Mouse (Mus musculus): Measurements from ENCODE around the gene Cep135.

Gene Cep135

DNA sequence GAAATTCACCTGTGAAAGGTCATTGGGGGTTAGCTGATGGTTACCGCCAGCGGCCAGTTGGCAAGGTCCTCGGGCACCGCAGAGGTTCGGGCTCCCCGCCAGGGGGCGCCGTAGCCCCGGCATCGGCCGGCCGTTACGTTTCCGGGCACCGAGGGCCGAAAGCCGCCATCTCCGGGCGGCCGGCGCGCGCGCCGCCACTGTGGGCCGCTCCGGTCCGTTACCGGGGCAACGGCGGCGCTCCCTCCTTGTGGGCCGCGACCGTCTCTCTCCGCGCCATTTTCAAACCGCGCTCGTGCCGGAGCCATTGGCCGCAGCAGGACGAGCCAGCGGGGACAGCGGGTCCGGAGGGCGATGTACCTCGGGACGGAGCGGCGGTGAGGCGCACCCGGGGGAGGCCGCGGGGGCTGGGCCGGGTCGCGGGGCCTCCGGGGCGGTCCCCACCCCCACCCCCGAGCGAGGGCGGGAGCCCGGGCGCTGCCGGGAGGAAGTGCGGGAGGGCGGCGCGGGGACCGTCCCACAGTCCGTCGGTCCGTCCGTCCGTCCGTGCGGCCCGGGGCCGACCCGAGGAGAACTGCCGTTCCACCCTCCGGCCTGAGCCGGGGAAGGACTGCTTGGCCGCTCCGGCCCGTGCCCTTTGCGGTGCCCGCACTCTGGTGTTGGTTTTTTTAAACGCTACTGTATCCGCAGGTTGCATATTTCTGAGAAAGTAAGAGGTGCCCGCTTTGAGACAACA, at the start of gene Cep135:
Cep135 (plus strand) TSS at position 148 of the 733 bp plus-strand sequence.
- DNase-seq (ENCODE audit: low read depth, low spot score) = peak; percentile 66

DNA sequence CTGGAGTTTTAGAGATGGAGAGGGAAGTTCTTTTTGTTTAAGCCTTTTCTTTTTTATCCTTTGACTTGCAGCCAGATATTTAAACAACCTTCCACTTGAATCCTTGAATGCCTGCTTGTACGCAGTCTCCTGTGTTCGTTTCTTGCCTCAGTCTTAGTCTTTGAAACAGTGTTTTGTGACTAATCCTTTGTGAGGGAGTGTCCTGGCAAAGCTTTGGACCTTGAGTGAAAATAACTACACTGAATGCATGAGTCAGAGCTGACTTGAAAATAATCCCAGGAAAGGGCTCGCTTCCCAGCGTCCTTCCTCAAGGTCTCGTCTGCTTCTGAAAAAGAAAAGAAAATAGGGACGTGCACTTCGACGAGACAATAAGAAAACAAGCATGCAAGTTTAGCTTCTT, 48.3 kb upstream of the Cep135 start:
- peak; percentile 65 for DNase-seq (ENCODE audit: low read depth, low spot score)

DNA sequence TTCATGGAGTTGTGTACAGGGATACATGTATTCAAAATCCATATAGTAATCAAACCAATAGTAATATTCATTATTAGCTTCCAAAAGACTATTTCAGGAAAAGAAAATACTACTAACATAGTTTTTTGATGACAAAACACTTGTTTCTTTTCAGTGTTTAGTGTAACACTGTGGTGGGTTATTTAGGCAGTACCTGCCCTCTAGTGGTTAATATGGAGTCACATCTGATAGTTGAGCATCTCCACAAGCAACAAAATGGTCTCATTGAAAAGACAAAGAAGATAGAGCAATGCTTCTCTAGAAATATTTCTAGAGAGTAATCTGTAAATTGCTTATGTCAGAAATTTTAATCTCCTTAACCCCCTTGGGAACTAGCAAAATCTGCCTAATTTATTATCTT, 47.7 kb upstream of the Cep135 start:
- peak; percentile 34 for DNase-seq (ENCODE audit: low read depth, low spot score)

DNA sequence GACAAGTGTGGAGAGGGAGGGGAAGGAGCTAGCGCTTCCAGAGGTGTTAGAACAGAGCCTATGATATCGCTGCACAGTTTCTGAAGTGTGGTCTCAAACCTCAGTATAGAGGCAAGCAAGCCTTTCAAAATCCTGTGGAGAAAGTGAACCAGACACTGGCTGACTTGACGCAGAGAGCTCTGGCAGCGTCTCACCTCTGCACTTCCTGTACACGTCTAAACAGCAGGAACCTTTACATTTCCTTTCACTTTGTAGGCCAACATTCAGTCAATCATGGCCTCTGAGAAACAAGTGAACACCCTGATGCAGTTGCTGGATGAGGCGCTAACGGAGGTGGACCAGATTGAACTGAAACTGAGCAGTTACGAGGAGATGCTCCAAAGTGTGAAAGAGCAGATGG, 45.3 kb upstream of the Cep135 start:
- no peak for DNase-seq (ENCODE audit: low read depth, low spot score)

DNA sequence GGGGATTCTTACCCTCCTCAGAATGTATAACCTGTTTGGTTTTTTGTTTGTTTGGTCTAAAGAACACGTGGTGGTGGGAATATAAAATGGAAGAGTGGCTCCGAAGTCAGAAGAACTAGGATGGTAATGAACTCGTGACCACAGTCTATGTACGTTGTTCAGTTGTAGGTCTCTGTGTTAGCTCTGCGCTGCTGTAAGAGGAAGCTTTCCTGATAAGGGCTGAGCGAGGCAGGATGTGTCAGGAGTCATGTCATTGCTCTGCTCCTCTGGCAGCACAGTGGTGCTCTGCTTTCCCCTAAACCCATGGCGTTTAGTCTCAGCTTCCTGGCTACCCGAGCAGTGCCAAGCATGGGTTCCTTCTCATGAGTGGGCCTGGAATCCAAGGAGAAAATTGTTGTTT, 38.1 kb upstream of the Cep135 start:
- DNase-seq (ENCODE audit: low read depth, low spot score) = no peak

DNA sequence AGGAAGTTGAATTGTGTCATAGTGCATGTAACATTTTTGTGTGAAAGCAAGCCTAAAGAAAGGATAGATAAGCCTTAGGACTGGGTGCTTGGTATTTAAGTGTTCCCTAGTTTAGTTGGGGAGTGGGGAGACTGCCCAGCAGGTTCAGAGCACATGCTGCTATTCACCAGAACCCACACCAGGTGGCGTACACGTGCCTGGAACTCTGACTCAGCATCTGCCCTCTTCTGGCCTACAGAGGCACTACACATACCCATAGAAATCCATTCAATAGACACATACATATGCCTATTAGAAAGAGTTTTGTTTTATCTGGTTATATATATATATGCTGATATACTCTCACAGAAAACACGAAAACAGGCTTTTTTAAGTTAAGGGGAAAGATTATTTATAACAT, 23.2 kb upstream of the Cep135 start:
- DNase-seq (ENCODE audit: low read depth, low spot score) = peak; percentile 85

DNA sequence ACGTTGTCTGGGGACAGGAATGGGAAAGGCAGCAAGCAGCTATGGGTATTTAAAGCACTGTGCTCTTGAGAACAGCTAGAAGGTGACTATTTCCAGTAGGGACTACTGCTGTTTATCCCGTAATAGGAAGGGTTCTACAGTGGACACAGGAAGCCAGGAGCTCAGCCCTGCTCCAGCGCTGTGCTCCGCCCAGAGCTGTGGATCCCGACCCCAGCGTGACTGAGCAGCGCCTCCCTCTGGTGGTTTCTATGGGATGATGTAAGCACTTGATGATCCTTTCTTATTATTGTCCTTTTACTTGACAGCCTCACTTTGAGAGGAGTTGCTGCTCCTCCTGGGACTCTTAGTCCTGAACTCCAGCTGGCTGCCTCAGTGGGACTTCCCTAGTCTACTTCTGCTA, 14.2 kb upstream of the Cep135 start:
- peak; percentile 51 for DNase-seq (ENCODE audit: low read depth, low spot score)

DNA sequence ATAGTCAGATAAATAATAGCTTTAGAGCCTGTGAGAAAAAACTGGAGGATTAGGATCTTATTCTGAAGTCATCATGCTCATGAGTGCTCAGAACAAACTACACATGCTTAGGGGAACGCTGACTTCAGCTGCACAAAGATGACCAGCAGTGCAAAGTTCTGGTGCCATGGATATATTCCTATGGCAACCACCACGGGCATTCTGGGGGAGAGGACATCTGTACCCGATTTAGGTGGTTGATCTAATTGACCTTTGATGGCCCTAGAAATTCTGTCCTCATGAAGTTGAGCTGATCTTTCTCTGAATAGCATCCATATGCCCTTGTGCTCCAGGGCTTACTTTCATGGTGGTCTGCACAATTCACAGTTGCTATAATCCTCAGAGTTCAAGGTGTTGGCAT, 11.5 kb upstream of the Cep135 start:
- no peak for DNase-seq (ENCODE audit: low read depth, low spot score)

DNA sequence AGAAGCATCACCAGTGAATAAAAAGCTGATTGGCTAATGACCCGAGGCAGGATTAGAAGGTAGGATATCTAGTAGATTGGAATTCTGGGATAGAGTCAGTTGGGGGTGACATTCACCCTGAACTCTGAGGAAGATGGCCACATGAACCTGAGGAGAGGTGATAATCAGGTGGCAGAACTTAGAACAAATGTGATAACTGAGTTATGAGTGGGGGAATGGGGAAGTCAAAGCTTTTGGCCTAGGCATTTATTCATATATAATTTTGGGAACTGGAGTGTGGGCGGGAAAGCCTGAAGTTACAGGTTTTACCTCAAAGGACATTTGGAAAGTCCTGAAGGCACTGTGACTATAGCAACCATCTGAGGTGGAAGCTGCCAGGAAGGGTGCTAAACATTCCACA, 3.1 kb upstream of the Cep135 start:
- no peak for DNase-seq (ENCODE audit: low read depth, low spot score)

DNA sequence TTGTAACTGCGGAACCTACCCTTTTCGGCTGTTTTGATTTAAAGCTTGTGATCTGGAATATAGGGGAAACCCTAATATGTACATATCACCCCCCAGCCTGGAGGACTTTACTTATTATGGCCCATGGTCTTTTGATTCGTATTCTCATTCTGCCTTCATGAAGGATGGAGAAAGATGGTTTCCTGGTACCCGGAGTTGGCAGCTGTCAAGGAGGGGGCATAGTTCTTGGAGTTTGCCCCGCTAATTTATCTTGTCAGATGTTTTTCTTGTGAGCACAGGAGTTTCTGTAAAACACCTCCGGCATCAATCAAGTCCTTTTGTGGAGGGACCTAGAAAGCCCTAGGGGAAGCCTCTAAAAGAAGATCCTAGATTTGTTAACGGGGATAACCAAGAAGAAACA, 813 bp downstream of the Cep135 start:
- DNase-seq (ENCODE audit: low read depth, low spot score) = no peak

DNA sequence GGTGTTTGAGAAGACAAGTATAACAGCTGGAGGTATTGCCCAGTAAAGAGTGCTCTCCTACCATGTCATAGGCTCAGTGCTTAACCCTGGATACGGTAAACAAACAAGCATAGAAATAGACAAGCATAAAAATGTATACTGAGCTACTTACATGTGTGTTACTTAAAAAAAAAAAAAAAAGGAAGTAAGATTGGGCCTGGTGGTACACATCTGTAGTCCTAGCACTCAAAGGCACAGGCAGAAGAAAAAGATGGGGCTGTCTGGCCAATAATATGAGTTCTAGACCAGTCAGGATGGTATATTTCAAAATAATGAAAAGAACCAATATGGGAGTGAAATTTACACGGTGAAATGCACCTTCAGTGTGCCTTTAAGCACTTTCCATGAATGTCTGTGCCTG, 1.5 kb downstream of the Cep135 start:
- no peak for DNase-seq (ENCODE audit: low read depth, low spot score)

DNA sequence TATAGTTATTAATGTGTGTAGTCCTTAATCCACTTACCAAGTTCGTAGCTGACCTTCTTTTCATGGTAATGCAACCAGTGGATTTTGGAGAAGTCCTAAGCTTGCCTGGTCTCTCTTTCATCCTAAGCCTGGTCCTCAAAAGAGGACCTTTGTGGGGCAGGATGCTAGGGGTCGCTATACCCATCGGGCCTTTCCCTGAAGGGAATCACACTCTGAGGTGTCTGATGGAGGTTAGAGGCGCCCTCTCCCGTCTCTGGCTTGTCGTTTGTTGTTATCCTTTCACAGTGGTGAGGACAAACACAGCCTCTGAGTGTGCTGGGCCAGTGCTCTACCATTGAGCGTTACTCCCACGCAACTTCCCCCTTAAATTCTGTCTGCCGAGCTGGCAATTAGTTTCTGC, 3.4 kb downstream of the Cep135 start:
- DNase-seq (ENCODE audit: low read depth, low spot score) = peak; percentile 37

DNA sequence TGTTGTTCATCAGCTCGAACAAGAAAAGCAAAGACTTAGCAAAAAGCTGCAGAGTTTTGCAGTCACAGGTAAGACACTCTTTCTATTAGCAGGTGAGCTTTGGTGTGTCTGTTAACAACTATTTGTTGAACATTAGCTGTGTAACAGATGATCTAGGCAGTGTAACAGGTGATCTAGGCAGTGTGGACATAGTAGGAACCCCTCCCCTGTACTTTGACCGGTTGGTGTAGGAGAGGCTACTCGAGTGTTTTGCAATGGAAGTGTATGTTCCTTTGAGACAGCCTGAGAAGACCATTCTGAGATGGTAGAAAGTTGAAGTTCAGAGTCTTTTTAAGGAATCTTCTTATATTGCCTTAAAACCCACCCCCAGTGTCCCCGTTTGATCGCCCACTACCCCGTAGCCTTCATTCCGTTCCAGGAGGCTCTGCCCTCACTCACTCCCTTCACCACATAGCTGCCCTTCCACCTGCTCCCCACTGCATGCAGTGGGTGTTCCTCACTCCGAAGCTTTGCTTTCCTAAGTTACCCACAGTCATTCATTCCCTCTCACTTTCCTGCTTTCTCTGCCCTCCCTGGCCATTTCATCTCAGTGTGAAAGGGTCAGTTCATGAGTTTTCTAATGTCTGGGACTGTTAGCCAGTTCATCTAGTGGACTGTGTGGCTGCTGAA, 21.3 kb downstream of the Cep135 start:
- DNase-seq (ENCODE audit: low read depth, low spot score) = no peak

DNA sequence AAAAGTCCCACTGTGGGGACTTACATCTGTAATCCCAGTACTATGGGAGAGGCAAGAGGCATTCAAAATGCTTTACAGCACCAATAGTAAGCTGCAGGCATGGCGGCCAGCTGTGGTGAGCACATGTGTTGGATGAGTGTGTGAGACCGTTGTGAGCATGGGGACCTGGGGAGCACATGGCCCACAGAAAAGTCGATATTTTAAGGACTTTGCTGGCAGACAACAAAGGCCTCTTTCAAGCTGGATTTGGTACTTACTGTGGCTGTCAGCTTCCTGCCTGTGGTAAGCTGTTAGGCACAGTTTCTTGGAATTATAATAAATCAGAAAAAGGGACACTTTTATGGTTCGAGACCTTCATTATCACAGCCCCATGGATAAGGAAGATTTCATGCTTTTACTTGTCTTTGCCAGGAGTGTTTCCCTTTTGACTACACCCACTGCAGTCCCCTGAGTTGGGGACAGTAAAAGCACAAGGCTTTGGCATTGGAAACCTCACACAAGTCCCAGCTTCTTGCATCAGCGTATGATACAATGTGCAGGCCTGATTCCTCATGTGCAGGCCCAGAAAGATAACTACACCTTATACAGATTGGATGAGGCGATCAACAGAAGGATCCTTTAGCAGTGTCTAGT, 24.5 kb downstream of the Cep135 start:
- no peak for DNase-seq (ENCODE audit: low read depth, low spot score)

DNA sequence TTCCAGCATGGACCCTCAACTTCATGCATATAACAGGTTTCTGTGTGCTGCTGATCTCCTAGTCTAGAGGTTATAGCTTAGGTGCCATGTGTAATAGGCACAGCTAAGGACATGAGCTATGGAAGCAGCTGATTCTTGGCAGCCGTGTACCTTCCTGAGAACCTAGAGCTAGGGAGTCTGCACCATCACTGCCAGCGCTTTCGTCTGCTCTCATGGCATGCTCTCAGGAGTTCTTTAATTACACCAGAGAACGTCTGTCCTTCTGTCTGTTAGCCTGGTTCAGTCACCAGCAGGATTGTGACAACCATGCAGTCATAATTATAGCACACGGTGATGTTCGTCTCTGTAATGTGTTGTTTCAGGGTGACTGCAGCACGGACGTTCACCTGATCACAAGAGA, 26.8 kb downstream of the Cep135 start:
- DNase-seq (ENCODE audit: low read depth, low spot score) = no peak

DNA sequence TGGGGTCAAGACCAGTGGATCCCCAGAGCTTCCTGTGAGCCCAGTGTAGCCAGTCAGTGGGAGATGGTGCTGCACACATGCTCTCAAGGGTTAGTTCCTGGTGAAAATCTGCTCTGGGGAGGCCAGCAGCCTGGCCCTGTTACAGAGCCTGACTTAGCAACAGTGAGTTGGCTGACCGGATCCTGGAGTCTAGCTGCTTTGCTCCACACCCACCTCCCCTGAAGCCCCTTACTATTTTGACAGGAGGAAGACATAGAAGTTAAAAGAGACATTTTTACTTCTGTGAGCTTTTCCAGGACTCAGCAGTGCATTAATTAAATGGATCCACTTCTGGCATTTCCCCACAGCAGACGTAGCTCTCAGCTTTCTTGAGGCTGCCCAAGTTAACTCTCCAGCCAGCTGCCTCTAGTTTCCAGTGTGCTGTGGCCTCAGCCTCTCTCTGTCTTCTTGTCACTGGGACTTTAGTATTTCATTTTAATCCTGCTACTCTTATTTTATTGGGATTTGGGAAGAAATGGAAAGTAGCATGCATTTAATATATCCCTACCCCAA, 27.8 kb downstream of the Cep135 start:
- DNase-seq (ENCODE audit: low read depth, low spot score) = no peak

DNA sequence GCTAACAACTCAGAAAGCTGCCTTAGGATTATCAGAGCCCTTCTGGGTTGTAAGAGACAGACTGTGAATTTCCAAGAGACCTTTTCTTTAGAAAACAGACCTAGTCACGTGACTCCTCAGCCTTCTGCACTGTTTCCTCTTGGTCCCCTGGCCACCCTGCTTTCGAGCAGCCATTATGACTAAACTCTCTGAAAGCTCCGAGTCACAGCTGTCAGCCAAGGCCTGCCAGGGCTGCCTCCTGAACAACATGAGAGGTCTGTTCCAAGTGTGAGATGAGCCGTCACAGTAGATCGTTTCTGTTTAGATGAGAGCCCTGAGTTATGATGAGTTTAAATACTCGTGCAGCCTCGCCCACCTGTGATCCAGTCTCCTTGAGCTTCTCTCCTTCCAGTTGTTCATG, 30.3 kb downstream of the Cep135 start:
- no peak for DNase-seq (ENCODE audit: low read depth, low spot score)

DNA sequence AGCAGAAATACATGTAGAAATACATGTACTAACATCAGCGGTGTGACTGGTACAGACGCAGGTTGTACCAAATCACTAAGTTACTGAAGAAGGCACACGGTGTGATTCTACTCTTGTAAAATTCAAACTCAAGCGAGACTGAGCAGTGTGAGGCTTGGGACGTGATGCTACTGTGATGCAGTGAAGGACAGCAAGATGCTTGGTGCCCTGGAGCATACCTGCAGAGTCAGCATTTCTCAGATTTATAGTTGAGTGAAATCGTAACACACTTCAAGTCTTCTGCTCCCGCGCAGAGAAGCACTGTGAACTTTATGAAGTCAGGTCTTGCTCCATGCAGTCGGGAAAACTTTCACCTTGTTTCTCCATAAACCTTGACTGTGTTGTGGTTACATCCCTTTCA, 35.3 kb downstream of the Cep135 start:
- no peak for DNase-seq (ENCODE audit: low read depth, low spot score)

DNA sequence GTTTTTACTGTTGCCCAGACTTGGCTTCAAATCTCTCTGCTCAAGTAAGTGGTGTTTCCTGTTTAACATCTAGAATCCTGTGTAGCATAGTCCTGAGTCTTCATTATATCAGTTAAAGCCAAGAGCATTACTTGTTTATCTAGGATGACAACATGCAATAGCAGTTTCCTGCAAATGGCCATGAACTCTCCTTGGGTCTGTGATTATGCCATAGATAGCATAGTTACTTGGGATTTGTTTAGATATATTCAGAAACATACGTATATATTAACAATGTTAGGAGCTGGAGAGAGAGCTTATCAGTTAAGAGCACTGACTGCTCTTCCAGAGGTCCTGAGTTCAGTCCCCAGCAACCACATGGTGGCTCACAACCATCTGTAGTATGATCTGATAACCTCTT, 39.3 kb downstream of the Cep135 start:
- DNase-seq (ENCODE audit: low read depth, low spot score) = no peak

DNA sequence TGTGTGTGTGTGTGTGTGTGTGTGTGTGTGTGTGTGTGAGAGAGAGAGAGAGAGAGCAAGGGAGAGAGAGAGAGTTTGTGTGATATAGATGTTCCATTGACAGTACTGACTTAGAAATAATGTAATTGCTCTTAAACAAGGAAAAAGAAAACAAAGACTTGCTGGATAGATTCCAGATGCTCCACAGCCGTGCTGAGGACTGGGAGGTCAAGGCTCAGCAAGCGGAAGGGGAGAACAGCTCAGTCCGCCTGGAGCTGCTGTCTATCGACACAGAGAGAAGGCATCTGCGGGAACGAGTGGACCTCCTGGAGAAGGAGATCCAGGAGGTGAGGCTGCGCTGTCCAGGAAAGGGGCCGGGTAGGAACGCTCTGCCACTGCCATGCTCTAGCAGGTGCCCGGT, 45.5 kb downstream of the Cep135 start:
- no peak for DNase-seq (ENCODE audit: low read depth, low spot score)

DNA sequence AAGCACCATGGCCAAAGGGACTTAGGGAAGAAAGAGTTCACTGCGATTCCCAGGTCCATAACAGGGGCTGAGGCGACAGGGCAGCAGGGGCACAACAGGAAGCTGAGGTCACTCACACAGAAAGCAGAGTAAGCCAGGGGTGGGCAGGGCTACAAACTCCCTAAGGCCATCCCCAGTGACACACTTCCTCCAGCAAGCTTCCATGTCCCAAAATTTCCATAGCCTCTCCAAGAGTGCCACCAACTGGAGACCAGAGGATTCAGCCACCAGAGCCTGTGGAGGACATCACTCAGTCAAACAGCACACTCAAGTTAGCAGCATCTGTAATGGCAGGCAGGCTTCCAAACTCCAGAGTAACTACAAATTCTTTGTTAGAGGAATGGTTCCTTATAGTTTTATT, 47.1 kb downstream of the Cep135 start:
- peak; percentile 27 for DNase-seq (ENCODE audit: low read depth, low spot score)

DNA sequence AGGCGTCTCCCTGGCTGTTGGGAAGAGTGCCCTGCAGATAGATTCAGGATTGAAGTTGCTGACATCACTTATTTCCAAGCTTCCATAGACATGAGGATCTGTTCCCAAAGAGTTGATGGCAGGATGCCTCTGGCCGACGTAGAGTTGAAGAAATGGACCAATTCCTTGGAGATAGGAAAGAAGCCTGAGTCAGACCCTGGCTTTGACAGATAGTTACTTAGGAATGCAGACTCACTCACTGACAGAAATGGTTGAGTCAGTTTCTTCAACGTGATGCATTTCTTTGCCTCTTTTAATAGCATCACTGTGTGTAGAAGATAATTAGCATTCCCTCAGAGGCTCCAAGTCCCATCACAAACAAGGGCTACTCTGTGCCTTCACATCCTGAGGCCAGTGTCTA, 53.6 kb downstream of the Cep135 start:
- DNase-seq (ENCODE audit: low read depth, low spot score) = no peak

DNA sequence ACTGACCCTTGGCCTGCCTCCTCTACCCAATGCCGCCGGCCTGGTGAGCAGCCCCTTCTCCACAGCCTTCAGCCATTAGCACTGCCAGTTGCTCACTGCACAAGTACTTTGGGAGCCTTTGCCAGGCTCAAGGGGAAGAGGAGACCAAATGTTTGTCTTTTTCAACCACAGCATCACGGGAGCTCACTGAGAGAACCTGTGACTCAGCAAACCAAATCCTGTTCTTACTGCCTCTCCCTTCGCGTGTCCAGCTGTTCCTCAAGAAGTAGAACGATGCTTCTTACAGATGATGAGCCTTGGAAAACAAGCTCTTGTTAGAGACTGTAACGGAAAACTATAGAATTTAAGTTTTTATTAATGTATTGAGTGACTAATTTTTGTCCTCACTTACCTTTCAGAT, 55.7 kb downstream of the Cep135 start:
- DNase-seq (ENCODE audit: low read depth, low spot score) = no peak

Measured in R1 (cell line).